Mouse (Mus musculus) ES-E14 (cell line): ENCODE measurements around the gene Akap2.

Source experiments
- CHD2 ChIP-seq: IDR thresholded peaks from 2 replicates; pipeline ENCODE4 v1.6.1; 2014; ENCODE audit warnings: mild to moderate bottlenecking, low read depth, low read length, inconsistent platforms
- HCFC1 ChIP-seq: IDR thresholded peaks from 2 replicates; pipeline ENCODE4 v1.6.1; 2012; ENCODE audit warnings: low read length, inconsistent platforms, borderline replicate concordance; ENCODE audit not compliant: insufficient read depth
- MAFK ChIP-seq: IDR thresholded peaks from 2 replicates; pipeline ENCODE4 v1.6.1; 2014; ENCODE audit warnings: mild to moderate bottlenecking, low read depth, low read length, inconsistent platforms; ENCODE audit not compliant: insufficient read depth
- ZC3H11A ChIP-seq: IDR thresholded peaks from 2 replicates; pipeline ENCODE4 v1.6.1; 2012; ENCODE audit warnings: low read depth, mild to moderate bottlenecking, inconsistent platforms, low read length, borderline replicate concordance
- ZNF384 ChIP-seq: IDR thresholded peaks from 2 replicates; pipeline ENCODE4 v1.6.1; 2012; ENCODE audit warnings: low read depth, low read length, inconsistent platforms

GRCm38 (mm10) chr4:57816146-57816545 lies 98.7 kb downstream of the Akap2 start:
- TF ChIP-seq ZNF384: no peak
- TF ChIP-seq CHD2: no peak
- TF ChIP-seq MAFK: no peak
- TF ChIP-seq ZC3H11A: no peak
- no peak for TF ChIP-seq HCFC1
